Mouse (Mus musculus) urinary bladder, postnatal 25 days (tissue): Measurements from ENCODE around the gene Creb3l4.

Source experiments
- DNase-seq: peaks from one replicate; pipeline ENCODE4 v3.0.0; 2022; ENCODE audit warnings: low spot score

The Creb3l4 gene

DNA sequence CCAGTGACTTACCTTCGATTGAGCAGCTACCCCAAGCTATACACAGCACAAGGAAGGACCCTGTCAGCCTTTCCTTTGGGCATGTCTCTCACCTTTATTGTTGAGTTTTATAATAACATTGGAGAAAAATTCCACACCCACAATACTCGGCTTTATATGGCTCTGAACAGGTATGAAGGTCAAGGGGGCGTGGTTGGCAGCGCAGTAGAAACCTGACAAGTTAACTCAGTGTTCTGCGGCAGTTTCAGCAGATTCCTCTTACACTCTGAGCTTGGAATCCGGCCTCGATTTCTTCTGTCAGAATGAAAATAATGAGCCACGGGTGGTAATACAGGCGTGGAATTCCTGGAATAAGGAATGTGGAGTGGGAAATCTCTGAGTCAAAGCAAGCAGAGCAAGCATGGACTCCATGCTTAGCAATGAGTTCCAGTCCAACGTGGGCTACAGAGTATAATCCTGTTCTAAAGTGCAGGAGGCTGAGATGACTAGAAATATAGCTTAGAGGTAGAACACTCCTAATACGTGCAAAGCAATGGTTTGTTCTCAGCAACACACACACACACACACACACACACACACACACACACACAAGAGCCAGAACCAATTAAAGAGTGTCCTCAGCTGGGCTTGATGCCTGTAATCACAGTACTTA is 52.3 kb downstream of the Creb3l4 start:
- DNase-seq = no peak
